Mouse (Mus musculus) heart, postnatal 4 days (tissue): ENCODE data around the gene Rab3b. TPM values are rescaled to one million over a fixed set of nuclear protein-coding genes. Genes with fewer than 3 reads are reported as not detected.

Experiments used
- DNase-seq: peaks from one replicate; pipeline ENCODE4 v3.0.0; 2021
- total RNA-seq, 2 experiments: library from RNA; stranded (reverse); gene quantifications; 2 replicates each; pipeline ENCODE4 v1.2.3; 2021

Gene Rab3b
- total RNA-seq, 2 experiments from 2014 or later = 1.0 to 1.3 TPM

- no peak for DNase-seq
These were observed 80.8 kb downstream of the Rab3b start for GRCm38 (mm10) chr4:108959696-108960095.

- DNase-seq = no peak
These were observed 82.0 kb downstream of the Rab3b start for GRCm38 (mm10) chr4:108960619-108961460.

- DNase-seq = no peak
These were observed 84.2 kb downstream of the Rab3b start for GRCm38 (mm10) chr4:108963017-108963416.

- no peak for DNase-seq
These were observed 90.7 kb downstream of the Rab3b start for GRCm38 (mm10) chr4:108969517-108969916.

GRCm38 (mm10) chr4:108971054-108971453 lies 92.2 kb downstream of the Rab3b start:
- DNase-seq = no peak

- DNase-seq = peak; percentile 63
These were observed 97.7 kb downstream of the Rab3b start for GRCm38 (mm10) chr4:108976458-108977071.

- DNase-seq = no peak
These were observed 108.1 kb downstream of the Rab3b start for GRCm38 (mm10) chr4:108986833-108987472.

GRCm38 (mm10) chr4:108987473-108987842 lies 108.6 kb downstream of the Rab3b start:
- DNase-seq = no peak

GRCm38 (mm10) chr4:108989430-108989829 lies 110.6 kb downstream of the Rab3b start:
- DNase-seq = no peak

- no peak for DNase-seq
These were observed 111.2 kb downstream of the Rab3b start for GRCm38 (mm10) chr4:108990032-108990431.

- no peak for DNase-seq
These were observed 111.7 kb downstream of the Rab3b start for GRCm38 (mm10) chr4:108990571-108990970.

GRCm38 (mm10) chr4:108991811-108992210 lies 112.9 kb downstream of the Rab3b start:
- DNase-seq = no peak

Other genes with a start within 250 kb of the Rab3b start
- gene 3110021N24Rik, start 159.4 kb upstream of the Rab3b start, total RNA-seq = under 1 TPM; 0.18 to 0.38 TPM
- 10 to 100 TPM; 24.3 to 25.7 TPM for gene Zfyve9, start 98.3 kb upstream of the Rab3b start, total RNA-seq
- gene Btf3l4, start 45.4 kb upstream of the Rab3b start, total RNA-seq = 100 to 1,000 TPM; 130 to 132 TPM
- 10 to 100 TPM; 83.3 to 86.4 TPM for gene Txndc12, start 44.5 kb upstream of the Rab3b start, total RNA-seq
- 10 to 100 TPM; 16.5 to 17.2 TPM for gene Kti12, start 31.3 kb upstream of the Rab3b start, total RNA-seq
- not detected for gene A730015C16Rik, start 30.4 kb upstream of the Rab3b start, total RNA-seq
- 10 to 100 TPM; 86.6 to 98.9 TPM for gene Nrd1, start 121.6 kb downstream of the Rab3b start, total RNA-seq